Mouse (Mus musculus) cortical plate, adult 2 months (tissue): ENCODE measurements around the gene Adamtsl2.

Experiments
- CTCF ChIP-seq: fragments of 200-500 bp; IDR thresholded peaks from 2 replicates; pipeline ENCODE4 v1.5.1; 2011; ENCODE audit warnings: mild to moderate bottlenecking, control low read depth, low read length; ENCODE audit not compliant: insufficient read depth; ENCODE audit errors: extremely low read depth
- POLR2A ChIP-seq: fragments of 200-500 bp; IDR thresholded peaks from 2 replicates; pipeline ENCODE4 v1.6.1; 2011; ENCODE audit warnings: mild to moderate bottlenecking, low read length, control low read depth; ENCODE audit not compliant: insufficient read depth; ENCODE audit errors: extremely low read depth

DNA sequence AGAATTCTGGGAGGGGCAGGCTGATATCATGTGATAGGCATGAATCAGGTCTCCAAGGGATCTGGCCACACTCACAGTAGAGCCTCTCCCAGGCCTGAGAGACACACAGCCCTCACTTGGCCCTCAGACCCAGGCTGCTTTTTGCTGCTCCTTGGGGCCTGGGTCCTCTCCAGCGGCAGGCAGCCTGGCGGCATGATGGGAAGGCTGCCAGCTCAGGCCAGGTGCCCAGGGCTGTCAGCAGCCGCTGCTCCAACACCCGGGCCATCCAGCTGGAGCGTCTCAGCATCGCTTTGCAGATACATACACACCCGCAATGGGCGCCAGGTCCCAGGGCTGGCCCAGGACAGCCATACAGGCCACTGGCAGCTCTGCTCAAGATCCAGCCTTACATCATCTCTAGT, 41.1 kb downstream of the Adamtsl2 start:
- TF ChIP-seq CTCF (no peak), POLR2A (no peak)
